Mouse (Mus musculus) frontal cortex, postnatal 14 days (tissue): ENCODE results near the gene Gm20914.
"Not testable (repeated sequence)": the region's sequence is repeated elsewhere in the genome, so short reads cannot be mapped to it uniquely, and the experiment has no call there.

ENCODE experiments used
- DNase-seq, 2 experiments: peaks; one replicate each; pipeline ENCODE4 v3.0.0; 2022; ENCODE audit warnings: low spot score in 2 of 2

Gm20914 gene

DNA sequence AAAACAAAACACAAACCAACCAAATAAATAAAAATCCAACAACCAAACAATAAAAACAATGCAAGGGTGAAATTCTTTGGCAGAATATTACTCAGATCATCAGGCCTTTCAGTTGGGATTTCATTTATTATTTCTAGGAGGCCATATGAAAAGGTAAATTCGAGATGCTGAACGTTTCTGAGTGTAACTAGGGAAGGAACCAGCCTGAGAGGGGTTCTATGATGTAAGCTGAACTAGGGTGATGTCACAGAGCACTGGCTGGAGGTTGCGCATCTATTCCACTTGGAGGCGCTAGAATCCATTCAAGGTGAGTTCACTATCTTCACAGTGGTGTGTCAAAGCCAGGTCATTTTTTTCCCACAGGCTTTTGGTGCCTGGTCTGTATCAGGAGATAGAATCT, at the start of gene Gm20914:
Gene Gm20914, plus strand, starts transcription at position 301 of the 400 bp plus-strand sequence.
- not testable (repeated sequence) for DNase-seq
